Mouse (Mus musculus): ENCODE data around the gene Mark1. TPM values are rescaled to one million over a fixed set of nuclear protein-coding genes. Genes with fewer than 3 reads are reported as not detected.

Gene Mark1
- polyA plus RNA-seq, 1 experiment from 2014 or later: 1.6 TPM

DNA sequence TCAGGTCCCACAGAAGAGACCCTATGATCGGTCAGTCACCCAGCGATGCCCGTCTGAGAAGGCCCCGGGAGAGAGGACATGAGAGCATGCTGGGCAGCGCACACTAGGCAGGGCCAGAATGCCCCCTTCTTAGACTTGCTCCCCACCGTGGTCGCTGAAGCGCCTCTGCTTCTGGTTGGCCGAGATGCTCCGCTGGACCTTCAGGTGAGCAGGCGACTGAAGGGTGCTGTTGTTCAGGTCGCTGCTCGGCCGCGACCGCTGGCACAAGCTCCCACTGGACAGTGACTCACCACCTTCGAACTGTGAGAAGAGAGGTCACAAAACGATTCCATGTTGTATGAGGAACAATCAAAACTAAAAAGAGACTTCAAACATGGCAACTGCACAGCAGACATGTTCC, 87.0 kb downstream of the Mark1 start:
- H3K9me3 ChIP-seq (ENCODE audit: control insufficient read depth, low read length): no peaks in the 10 kb centered on the region
- no peak overlapping the region for H3K27ac ChIP-seq (ENCODE audit: low read length)
- no peak for ATAC-seq (ENCODE audit: low read depth)
- WGBS: 93% methylated on average over 18 of the region's 18 CpGs
- H3K27me3 ChIP-seq (ENCODE audit: control insufficient read depth, insufficient read depth, low read depth, low read length): no peaks in the 10 kb centered on the region
- no peak overlapping the region for H3K4me2 ChIP-seq (ENCODE audit: low read depth, low read length)
- no peak overlapping the region for H3K4me3 ChIP-seq (ENCODE audit: low read length)
- 0 out of 2 replicates have a peak, but pooled peaks cover 2% of the 10 kb centered on the region for H3K36me3 ChIP-seq (ENCODE audit: control insufficient read depth, insufficient read depth, low read length)
- no peak overlapping the region for H3K9ac ChIP-seq (ENCODE audit: low read length)
- no peaks in the 10 kb centered on the region for H3K4me1 ChIP-seq (replicated peaks; ENCODE audit: control insufficient read depth, insufficient read depth, low read length)

DNA sequence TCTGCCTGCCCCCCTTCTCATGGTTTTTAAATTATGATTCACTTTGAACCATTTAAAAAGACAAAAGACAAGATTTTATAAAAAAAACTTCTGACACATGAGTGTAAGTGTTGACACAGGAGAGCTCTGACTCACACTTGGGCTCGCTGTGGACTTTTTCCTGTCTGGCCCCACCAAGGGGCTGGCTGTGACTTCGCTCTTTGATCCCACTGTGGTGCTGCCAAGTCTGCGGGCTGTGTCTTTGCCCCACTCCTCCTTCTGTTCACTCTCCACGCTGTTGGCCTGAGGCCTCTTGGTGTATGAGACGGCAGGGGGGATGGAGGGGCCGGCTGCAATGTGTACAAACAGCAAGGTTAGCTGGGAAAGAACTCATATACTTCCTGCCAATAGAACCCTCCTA, 87.5 kb downstream of the Mark1 start:
- H3K4me1 ChIP-seq (replicated peaks; ENCODE audit: control insufficient read depth, insufficient read depth, low read length): no peaks in the 10 kb centered on the region
- no peak overlapping the region for H3K4me2 ChIP-seq (ENCODE audit: low read depth, low read length)
- no peaks in the 10 kb centered on the region for H3K27me3 ChIP-seq (ENCODE audit: control insufficient read depth, insufficient read depth, low read depth, low read length)
- H3K36me3 ChIP-seq (ENCODE audit: control insufficient read depth, insufficient read depth, low read length): 0 out of 2 replicates have a peak, but pooled peaks cover 2% of the 10 kb centered on the region
- WGBS: 42% methylated on average over 6 of the region's 6 CpGs
- H3K4me3 ChIP-seq (ENCODE audit: low read length): no peak overlapping the region
- H3K9ac ChIP-seq (ENCODE audit: low read length): no peak overlapping the region
- no peaks in the 10 kb centered on the region for H3K9me3 ChIP-seq (ENCODE audit: control insufficient read depth, low read length)
- no peak for ATAC-seq (ENCODE audit: low read depth)
- no peak overlapping the region for H3K27ac ChIP-seq (ENCODE audit: low read length)

DNA sequence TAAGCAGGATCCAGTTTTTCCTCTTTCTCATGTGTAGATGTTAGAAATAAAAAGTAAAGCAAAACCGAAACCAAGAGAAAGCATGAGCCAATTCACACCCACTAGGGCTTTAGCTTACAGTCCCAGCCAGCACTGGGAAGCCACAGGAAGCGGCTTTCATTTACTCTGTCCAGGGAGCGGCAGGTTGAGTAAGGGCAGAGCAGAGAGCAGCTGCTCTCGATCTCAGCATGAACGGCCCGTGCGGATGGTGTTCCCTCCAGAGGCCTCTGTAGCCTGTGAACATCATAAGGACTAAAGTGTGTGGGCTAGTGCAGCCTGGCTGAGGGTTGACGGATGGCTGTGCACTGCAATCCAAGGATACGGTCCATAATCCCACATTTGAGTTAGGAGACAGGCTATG, 90.8 kb downstream of the Mark1 start:
- Histone ChIP-seq H3K4me1 (replicated peaks; ENCODE audit: control insufficient read depth, insufficient read depth, low read length) (no peaks in the 10 kb centered on the region), H3K9ac (ENCODE audit: low read length) (no peak overlapping the region), H3K4me3 (ENCODE audit: low read length) (no peak overlapping the region), H3K9me3 (ENCODE audit: control insufficient read depth, low read length) (no peaks in the 10 kb centered on the region), H3K4me2 (ENCODE audit: low read depth, low read length) (no peak overlapping the region), H3K27me3 (ENCODE audit: control insufficient read depth, insufficient read depth, low read depth, low read length) (no peaks in the 10 kb centered on the region), H3K27ac (ENCODE audit: low read length) (no peak overlapping the region), H3K36me3 (ENCODE audit: control insufficient read depth, insufficient read depth, low read length) (0 out of 2 replicates have a peak, but pooled peaks cover 2% of the 10 kb centered on the region)
- ATAC-seq (ENCODE audit: low read depth): no peak
- 66% methylated on average over 9 of the region's 9 CpGs for WGBS

- Histone ChIP-seq H3K4me2 (ENCODE audit: low read depth, low read length) (no peak overlapping the region), H3K27ac (ENCODE audit: low read length) (no peak overlapping the region), H3K4me1 (replicated peaks; ENCODE audit: control insufficient read depth, insufficient read depth, low read length) (no peaks in the 10 kb centered on the region), H3K9ac (ENCODE audit: low read length) (no peak overlapping the region), H3K9me3 (ENCODE audit: control insufficient read depth, low read length) (no peaks in the 10 kb centered on the region), H3K36me3 (ENCODE audit: control insufficient read depth, insufficient read depth, low read length) (0 out of 2 replicates have a peak, but pooled peaks cover 2% of the 10 kb centered on the region), H3K4me3 (ENCODE audit: low read length) (no peak overlapping the region), H3K27me3 (ENCODE audit: control insufficient read depth, insufficient read depth, low read depth, low read length) (no peaks in the 10 kb centered on the region)
- WGBS: 86% methylated on average over 12 of the region's 12 CpGs
- no peak for ATAC-seq (ENCODE audit: low read depth)
Measured at GRCm38 (mm10) chr1:184905904-184906745, 93.2 kb downstream of the Mark1 start.

- Histone ChIP-seq H3K9me3 (ENCODE audit: control insufficient read depth, low read length) (no peaks in the 10 kb centered on the region), H3K36me3 (ENCODE audit: control insufficient read depth, insufficient read depth, low read length) (no peaks in the 10 kb centered on the region), H3K27me3 (ENCODE audit: control insufficient read depth, insufficient read depth, low read depth, low read length) (no peaks in the 10 kb centered on the region), H3K27ac (ENCODE audit: low read length) (no peak overlapping the region), H3K4me2 (ENCODE audit: low read depth, low read length) (no peak overlapping the region), H3K4me3 (ENCODE audit: low read length) (no peak overlapping the region), H3K4me1 (replicated peaks; ENCODE audit: control insufficient read depth, insufficient read depth, low read length) (no peaks in the 10 kb centered on the region), H3K9ac (ENCODE audit: low read length) (no peak overlapping the region)
- 74% methylated on average over 19 of the region's 19 CpGs for WGBS
- ATAC-seq (ENCODE audit: low read depth): no peak
Measured at GRCm38 (mm10) chr1:184905371-184905770, 94.0 kb downstream of the Mark1 start.

DNA sequence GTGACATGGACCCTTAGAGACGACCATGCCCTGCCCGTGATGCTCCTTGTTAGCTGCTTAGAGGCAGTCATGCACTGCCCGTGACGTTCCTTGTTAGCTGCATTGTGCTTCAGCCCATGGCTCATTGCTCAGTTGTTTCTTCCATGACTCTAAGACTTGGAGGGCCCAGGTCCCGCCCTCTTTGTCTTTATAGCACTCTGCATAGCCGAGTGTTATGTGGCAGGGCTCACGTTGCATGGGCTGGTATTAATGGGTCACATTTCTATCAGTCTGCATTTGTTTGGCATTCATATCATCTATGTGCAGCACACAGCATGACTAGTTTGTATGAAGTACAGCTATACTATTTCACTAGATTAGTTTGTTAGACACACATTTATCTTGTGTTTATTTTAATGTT, 95.7 kb downstream of the Mark1 start:
- Histone ChIP-seq H3K4me1 (replicated peaks; ENCODE audit: control insufficient read depth, insufficient read depth, low read length) (no peaks in the 10 kb centered on the region), H3K4me2 (ENCODE audit: low read depth, low read length) (no peak overlapping the region), H3K9ac (ENCODE audit: low read length) (no peak overlapping the region), H3K36me3 (ENCODE audit: control insufficient read depth, insufficient read depth, low read length) (no peaks in the 10 kb centered on the region), H3K4me3 (ENCODE audit: low read length) (no peak overlapping the region), H3K9me3 (ENCODE audit: control insufficient read depth, low read length) (no peaks in the 10 kb centered on the region), H3K27ac (ENCODE audit: low read length) (no peak overlapping the region), H3K27me3 (ENCODE audit: control insufficient read depth, insufficient read depth, low read depth, low read length) (no peaks in the 10 kb centered on the region)
- 74% methylated on average over 7 of the region's 7 CpGs for WGBS
- no peak for ATAC-seq (ENCODE audit: low read depth)

DNA sequence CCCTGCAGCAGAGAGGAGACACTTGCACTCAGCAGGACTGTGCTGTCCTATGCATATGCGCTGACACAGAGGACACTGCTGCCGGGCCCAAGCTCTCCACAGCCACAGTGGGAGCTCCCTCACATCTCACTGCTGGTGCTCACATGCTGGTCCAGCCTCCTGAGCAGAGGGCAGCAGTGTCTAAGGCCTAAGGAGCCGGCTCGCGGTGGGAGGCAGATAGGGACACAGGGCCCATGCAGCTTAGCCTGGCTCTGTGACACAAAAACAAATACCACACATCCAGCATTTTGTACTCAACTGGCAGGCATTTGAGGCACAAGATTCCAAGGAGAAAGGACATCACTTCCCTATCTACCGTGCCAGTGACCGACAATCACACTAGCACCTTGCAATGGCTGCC, 96.5 kb downstream of the Mark1 start:
- H3K36me3 ChIP-seq (ENCODE audit: control insufficient read depth, insufficient read depth, low read length): no peaks in the 10 kb centered on the region
- no peak overlapping the region for H3K9ac ChIP-seq (ENCODE audit: low read length)
- H3K27ac ChIP-seq (ENCODE audit: low read length): no peak overlapping the region
- 85% methylated on average over 7 of the region's 7 CpGs for WGBS
- no peaks in the 10 kb centered on the region for H3K4me1 ChIP-seq (replicated peaks; ENCODE audit: control insufficient read depth, insufficient read depth, low read length)
- H3K4me3 ChIP-seq (ENCODE audit: low read length): no peak overlapping the region
- H3K9me3 ChIP-seq (ENCODE audit: control insufficient read depth, low read length): no peaks in the 10 kb centered on the region
- ATAC-seq (ENCODE audit: low read depth): no peak
- H3K27me3 ChIP-seq (ENCODE audit: control insufficient read depth, insufficient read depth, low read depth, low read length): no peaks in the 10 kb centered on the region
- H3K4me2 ChIP-seq (ENCODE audit: low read depth, low read length): no peak overlapping the region

DNA sequence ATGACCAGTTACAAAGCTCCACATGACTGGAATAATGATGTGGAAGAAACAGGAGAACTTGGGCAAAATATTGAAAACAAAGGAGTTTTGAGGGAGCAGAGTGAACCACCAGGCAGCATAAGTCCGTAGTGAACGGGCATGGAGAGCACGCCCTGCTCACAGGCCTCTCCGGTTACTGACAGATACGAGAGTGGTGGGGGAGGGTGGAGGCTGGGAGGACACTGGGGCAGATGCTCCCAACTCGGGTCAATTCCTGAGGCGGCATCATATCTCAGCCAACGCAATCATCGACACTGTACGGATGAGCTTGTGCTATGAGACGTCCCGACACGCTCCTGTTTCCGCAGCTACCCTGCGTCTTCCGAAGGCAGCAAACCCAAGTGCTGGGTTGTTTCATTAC, 102.0 kb downstream of the Mark1 start:
- Histone ChIP-seq H3K9me3 (ENCODE audit: control insufficient read depth, low read length) (no peaks in the 10 kb centered on the region), H3K4me1 (replicated peaks; ENCODE audit: control insufficient read depth, insufficient read depth, low read length) (no peaks in the 10 kb centered on the region), H3K4me3 (ENCODE audit: low read length) (no peak overlapping the region), H3K9ac (ENCODE audit: low read length) (no peak overlapping the region), H3K27ac (ENCODE audit: low read length) (no peak overlapping the region), H3K36me3 (ENCODE audit: control insufficient read depth, insufficient read depth, low read length) (no peaks in the 10 kb centered on the region), H3K4me2 (ENCODE audit: low read depth, low read length) (no peak overlapping the region), H3K27me3 (ENCODE audit: control insufficient read depth, insufficient read depth, low read depth, low read length) (no peaks in the 10 kb centered on the region)
- WGBS: 61% methylated on average over 16 of the region's 16 CpGs
- ATAC-seq (ENCODE audit: low read depth): no peak

DNA sequence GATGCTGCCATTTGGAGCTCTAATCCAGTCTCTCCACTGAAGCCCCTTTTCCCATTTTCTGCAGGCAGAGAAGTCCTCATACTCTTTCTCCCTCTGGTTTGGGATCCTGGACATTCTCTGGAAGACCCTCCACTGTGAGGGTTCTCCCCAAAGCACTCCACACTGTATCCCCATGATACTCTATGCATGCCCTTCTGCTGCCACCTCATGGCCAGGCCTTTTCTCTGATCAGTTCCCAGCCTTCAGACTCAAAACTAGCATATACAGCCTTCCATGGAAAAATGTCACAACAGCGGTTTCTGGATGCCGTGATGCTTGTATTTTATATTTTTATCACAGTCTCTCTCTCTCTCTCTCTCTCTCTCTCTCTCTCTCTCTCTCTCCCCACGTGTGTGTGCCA, 107.4 kb downstream of the Mark1 start:
- H3K4me1 ChIP-seq (replicated peaks; ENCODE audit: control insufficient read depth, insufficient read depth, low read length): no peaks in the 10 kb centered on the region
- no peak overlapping the region for H3K4me3 ChIP-seq (ENCODE audit: low read length)
- WGBS: 64% methylated on average over 3 of the region's 3 CpGs
- H3K27ac ChIP-seq (ENCODE audit: low read length): no peak overlapping the region
- no peak for ATAC-seq (ENCODE audit: low read depth)
- no peak overlapping the region for H3K4me2 ChIP-seq (ENCODE audit: low read depth, low read length)
- no peak overlapping the region for H3K9ac ChIP-seq (ENCODE audit: low read length)
- no peaks in the 10 kb centered on the region for H3K27me3 ChIP-seq (ENCODE audit: control insufficient read depth, insufficient read depth, low read depth, low read length)
- no peaks in the 10 kb centered on the region for H3K9me3 ChIP-seq (ENCODE audit: control insufficient read depth, low read length)
- no peaks in the 10 kb centered on the region for H3K36me3 ChIP-seq (ENCODE audit: control insufficient read depth, insufficient read depth, low read length)

All from lung, embryonic 16.5 days (tissue).